Comparison of ENCODE assay signal across 16 mouse cellular contexts in the genomic region with DNA sequence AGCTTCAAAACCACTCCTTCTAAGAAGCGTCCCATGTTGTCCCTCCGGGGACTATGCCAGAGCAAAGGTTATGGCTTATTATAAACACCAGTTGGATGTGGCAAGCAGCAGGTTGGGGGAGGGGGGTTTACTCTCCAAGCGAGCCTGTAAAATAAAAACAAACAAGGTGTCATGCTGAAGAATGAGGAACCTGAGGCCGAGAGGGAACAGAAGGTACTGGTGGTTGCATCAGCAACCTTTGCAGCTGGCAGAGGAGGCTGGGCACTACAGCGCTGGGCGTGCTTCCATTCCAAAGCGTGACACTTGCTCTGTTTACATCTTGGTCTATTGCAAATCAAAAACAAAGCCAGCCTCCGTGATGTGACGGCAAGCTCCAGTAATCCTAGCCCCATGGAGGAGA. TPM values are rescaled to one million over a fixed set of nuclear protein-coding genes. Genes with fewer than 3 reads are reported as not detected.
DNase-seq lines count a peak whose midpoint lies in the region; ATAC-seq and TF ChIP-seq lines count a peak whose summit lies in the region.
"Had no signal": no experiment of that assay in that cellular context is flagged by ENCODE, and none has a peak within 500 bp of the region (broad histone marks: within the 10 kb centered on the region; RNA-seq: fewer than 3 reads in every experiment).

No protein-coding gene starts in this region.

- no peaks in the 10 kb centered on the region for H3K36me3 ChIP-seq in liver, embryonic 12.5 days
- H3K36me3 ChIP-seq in liver, embryonic 11.5 days (ENCODE audit: control insufficient read depth, insufficient read depth, low read length) = no peaks in the 10 kb centered on the region
- H3K36me3 ChIP-seq: forebrain, embryonic 12.5 days; limb, embryonic 15.5 days had no signal

- peak overlapping the region; percentile 55; the same call in 1 of the 2 replicates for H3K27ac ChIP-seq in liver, embryonic 12.5 days
- H3K27ac ChIP-seq in liver, embryonic 11.5 days (ENCODE audit: low read depth, low read length) = no peak overlapping the region
- H3K27ac ChIP-seq: forebrain, embryonic 12.5 days; limb, embryonic 15.5 days had no signal

- H3K27me3 ChIP-seq in liver, embryonic 12.5 days (replicated peaks) = no peaks in the 10 kb centered on the region
- no peaks in the 10 kb centered on the region for H3K27me3 ChIP-seq in liver, embryonic 11.5 days (replicated peaks; ENCODE audit: control insufficient read depth, insufficient read depth, low read length)
- H3K27me3 ChIP-seq: forebrain, embryonic 12.5 days; limb, embryonic 15.5 days had no signal

- 39% methylated on average over 9 of the region's 9 CpGs for WGBS in liver, embryonic 12.5 days (ENCODE audit: insufficient replicate concordance)
- 42% methylated on average over 9 of the region's 9 CpGs for WGBS in liver, embryonic 11.5 days
- 7% methylated on average over 9 of the region's 9 CpGs for WGBS in lung, adult 2 months

- H3K9ac ChIP-seq in liver, embryonic 12.5 days = no peak overlapping the region
- no peak overlapping the region for H3K9ac ChIP-seq in liver, embryonic 11.5 days (ENCODE audit: low read depth, low read length)
- H3K9ac ChIP-seq: forebrain, embryonic 12.5 days; limb, embryonic 15.5 days had no signal

- no peak overlapping the region for H3K4me2 ChIP-seq in liver, embryonic 12.5 days
- H3K4me2 ChIP-seq in liver, embryonic 11.5 days = no peak overlapping the region
- H3K4me2 ChIP-seq: forebrain, embryonic 12.5 days; limb, embryonic 15.5 days had no signal

- no peak for DNase-seq in liver, embryonic 11.5 days (ENCODE audit: low spot score)
- peak; percentile 80 for DNase-seq in adipocyte (ENCODE audit: low spot score)
- DNase-seq in lung, adult 2 months = no peak
- DNase-seq in heart, postnatal 14 days = no peak
- no peak for DNase-seq in adrenal gland, postnatal 4 days (ENCODE audit: low spot score in 2 of 2)
- no peak for DNase-seq in thymus, adult 18-20 months
- DNase-seq: cerebellum, adult 11 months; heart, adult 11 months; heart, postnatal 4 days; kidney, adult 2 months; thymus, postnatal 4 days had no signal

- 0 out of 2 replicates have a peak, but pooled peaks have one; percentile 3 for TF ChIP-seq POLR2A in lung, adult 2 months (IDR thresholded peaks at IDR 0.05; ENCODE audit: borderline replicate concordance, extremely low read depth, low read depth, low read length)

- no peak overlapping the region for H3K4me3 ChIP-seq in liver, embryonic 12.5 days
- no peak overlapping the region for H3K4me3 ChIP-seq in liver, embryonic 11.5 days (ENCODE audit: low read depth, low read length)
- no peak overlapping the region for H3K4me3 ChIP-seq in lung, adult 2 months (replicated peaks; ENCODE audit: extremely low read depth, low read depth, low read length)
- H3K4me3 ChIP-seq: forebrain, embryonic 12.5 days; limb, embryonic 15.5 days had no signal

- no peak for ATAC-seq in liver, embryonic 12.5 days
- no peak for ATAC-seq in liver, embryonic 11.5 days (replicated peaks; ENCODE audit: low FRiP score)
- peak; percentile 68 for ATAC-seq in neutrophil, adult 5-6 weeks (ENCODE audit: extremely low read depth, insufficient number of reproducible peaks, low FRiP score, poor library complexity, severe bottlenecking)

- H3K4me1 ChIP-seq in liver, embryonic 12.5 days = peaks cover 51% of the 10 kb centered on the region
- H3K4me1 ChIP-seq in liver, embryonic 11.5 days (replicated peaks; ENCODE audit: control insufficient read depth, insufficient read depth, low read length) = peaks cover 16% of the 10 kb centered on the region
- H3K4me1 ChIP-seq in lung, adult 2 months (ENCODE audit: control insufficient read depth, insufficient read depth, low read length) = peaks cover 19% of the 10 kb centered on the region

- intact Hi-C loops in heart, postnatal 14 days (cut with DNase I) = no loop called here

- no peak for TF ChIP-seq CTCF in lung, adult 2 months (IDR thresholded peaks at IDR 0.05; ENCODE audit: insufficient read depth, low read length)

- no peaks in the 10 kb centered on the region for H3K9me3 ChIP-seq in liver, embryonic 12.5 days (replicated peaks)
- H3K9me3 ChIP-seq in liver, embryonic 11.5 days (ENCODE audit: control insufficient read depth, low read length) = no peaks in the 10 kb centered on the region
- H3K9me3 ChIP-seq: forebrain, embryonic 12.5 days; limb, embryonic 15.5 days had no signal

RNA-seq across cellular contexts. Expression of a gene that starts 1.9 kb away (rescaled TPM):
- polyA plus RNA-seq in liver, embryonic 12.5 days (2016; fragmentation: Nextera tagmentation; extraction: Ambion mirVana) = 19.6 and 19.8 TPM in 2 replicates
- 23.8 and 23.9 TPM in 2 replicates for polyA plus RNA-seq in liver, embryonic 11.5 days (2014; fragmentation: Nextera tagmentation; extraction: Ambion mirVana)
- 48.2 and 49.9 TPM in 2 replicates for polyA plus RNA-seq in lung, adult 2 months (2012; rRNA removed)
- 27.7 and 35.0 TPM in 2 replicates for total RNA-seq in neutrophil, adult 5-6 weeks (2017)
- 10 to 100 TPM; 74.4 to 93.8 TPM for total RNA-seq in heart, postnatal 14 days (2021)
- 10 to 100 TPM; 25.5 to 30.5 TPM for total RNA-seq in adrenal gland, postnatal 4 days (2021)

RNA-seq across cellular contexts. Expression of a gene that starts 9.7 kb away (rescaled TPM):
- polyA plus RNA-seq in liver, embryonic 12.5 days (2016; fragmentation: Nextera tagmentation; extraction: Ambion mirVana) = 135 and 137 TPM in 2 replicates
- 161 and 167 TPM in 2 replicates for polyA plus RNA-seq in liver, embryonic 11.5 days (2014; fragmentation: Nextera tagmentation; extraction: Ambion mirVana)
- polyA plus RNA-seq in lung, adult 2 months (2012; rRNA removed) = 106 and 140 TPM in 2 replicates
- 233 and 265 TPM in 2 replicates for total RNA-seq in neutrophil, adult 5-6 weeks (2017)
- 100 to 1,000 TPM; 215 to 228 TPM for total RNA-seq in heart, postnatal 14 days (2021)
- total RNA-seq in adrenal gland, postnatal 4 days (2021) = 100 to 1,000 TPM; 131 to 133 TPM

RNA-seq across cellular contexts. Expression of a gene that starts 36.3 kb away (rescaled TPM):
- polyA plus RNA-seq in liver, embryonic 12.5 days (2016; fragmentation: Nextera tagmentation; extraction: Ambion mirVana) = not detected in 2 replicates
- polyA plus RNA-seq in liver, embryonic 11.5 days (2014; fragmentation: Nextera tagmentation; extraction: Ambion mirVana) = not detected in 2 replicates
- not detected in 2 replicates for polyA plus RNA-seq in lung, adult 2 months (2012; rRNA removed)
- not detected in 2 replicates for total RNA-seq in neutrophil, adult 5-6 weeks (2017)
- total RNA-seq in heart, postnatal 14 days (2021) = not detected
- total RNA-seq in adrenal gland, postnatal 4 days (2021) = not detected
- total RNA-seq: heart, postnatal 4 days; layer of hippocampus, postnatal 10 days had no signal
- polyA plus RNA-seq: forebrain, embryonic 12.5 days; kidney, adult 2 months; limb, embryonic 15.5 days had no signal
